Mouse (Mus musculus): ENCODE results near the gene Myo1b. TPM values are rescaled to one million over a fixed set of nuclear protein-coding genes. Genes with fewer than 3 reads are reported as not detected.

Gene Myo1b
- polyA plus RNA-seq, 1 experiment from 2014 or later: 112 TPM

- peak; percentile 64 for ATAC-seq (ENCODE audit: insufficient read depth, low FRiP score, low TSS enrichment)
- 51% methylated on average over 9 of the region's 9 CpGs for WGBS
- no peak overlapping the region for H3K27ac ChIP-seq (ENCODE audit: low read depth, low read length)
These were observed 27.6 kb downstream of the Myo1b start for GRCm38 (mm10) chr1:51888046-51888813.

GRCm38 (mm10) chr1:51885356-51885983 lies 30.4 kb downstream of the Myo1b start:
- no peaks in the 10 kb centered on the region for H3K27me3 ChIP-seq (ENCODE audit: control insufficient read depth, insufficient read depth, low read length)
- ATAC-seq (ENCODE audit: insufficient read depth, low FRiP score, low TSS enrichment) (no peak), DNase-seq (ENCODE audit: low spot score) (no peak)
- H3K4me3 ChIP-seq (ENCODE audit: low read depth, low read length): no peak overlapping the region
- H3K9ac ChIP-seq (ENCODE audit: low read length): no peak overlapping the region
- H3K4me1 ChIP-seq (ENCODE audit: control insufficient read depth, insufficient read depth, low read length): peaks cover 10% of the 10 kb centered on the region; the same call in 1 of the 2 replicates
- H3K9me3 ChIP-seq (ENCODE audit: control insufficient read depth, low read length): no peaks in the 10 kb centered on the region
- H3K4me2 ChIP-seq (ENCODE audit: low read depth): no peak overlapping the region
- no peaks in the 10 kb centered on the region for H3K36me3 ChIP-seq (ENCODE audit: control insufficient read depth, insufficient read depth, low read length)
- 91% methylated on average over 8 of the region's 8 CpGs for WGBS
- no peak overlapping the region for H3K27ac ChIP-seq (ENCODE audit: low read depth, low read length)

More at GRCm38 (mm10) chr1:51888046-51888813, 27.6 kb downstream of the Myo1b start:
- H3K4me3 ChIP-seq (ENCODE audit: low read depth, low read length): no peak overlapping the region
- peak; percentile 29 for DNase-seq (ENCODE audit: low spot score)
- no peak overlapping the region for H3K4me2 ChIP-seq (ENCODE audit: low read depth)
- no peaks in the 10 kb centered on the region for H3K27me3 ChIP-seq (ENCODE audit: control insufficient read depth, insufficient read depth, low read length)
- H3K4me1 ChIP-seq (ENCODE audit: control insufficient read depth, insufficient read depth, low read length): peaks cover 10% of the 10 kb centered on the region; the same call in 1 of the 2 replicates
- no peaks in the 10 kb centered on the region for H3K36me3 ChIP-seq (ENCODE audit: control insufficient read depth, insufficient read depth, low read length)
- H3K9ac ChIP-seq (ENCODE audit: low read length): no peak overlapping the region
- no peaks in the 10 kb centered on the region for H3K9me3 ChIP-seq (ENCODE audit: control insufficient read depth, low read length)

GRCm38 (mm10) chr1:51883211-51883610 lies 32.7 kb downstream of the Myo1b start:
- Histone ChIP-seq H3K27ac (ENCODE audit: low read depth, low read length) (no peak overlapping the region), H3K9ac (ENCODE audit: low read length) (no peak overlapping the region), H3K4me3 (ENCODE audit: low read depth, low read length) (no peak overlapping the region), H3K4me1 (ENCODE audit: control insufficient read depth, insufficient read depth, low read length) (peaks cover 14% of the 10 kb centered on the region), H3K36me3 (ENCODE audit: control insufficient read depth, insufficient read depth, low read length) (no peaks in the 10 kb centered on the region), H3K27me3 (ENCODE audit: control insufficient read depth, insufficient read depth, low read length) (no peaks in the 10 kb centered on the region), H3K4me2 (ENCODE audit: low read depth) (no peak overlapping the region), H3K9me3 (ENCODE audit: control insufficient read depth, low read length) (no peaks in the 10 kb centered on the region)
- DNase-seq (ENCODE audit: low spot score): no peak
- no peak for ATAC-seq (ENCODE audit: insufficient read depth, low FRiP score, low TSS enrichment)
- 98% methylated on average over 2 of the region's 2 CpGs for WGBS

GRCm38 (mm10) chr1:51882752-51883151 lies 33.1 kb downstream of the Myo1b start:
- Histone ChIP-seq H3K36me3 (ENCODE audit: control insufficient read depth, insufficient read depth, low read length) (no peaks in the 10 kb centered on the region), H3K9ac (ENCODE audit: low read length) (no peak overlapping the region), H3K27me3 (ENCODE audit: control insufficient read depth, insufficient read depth, low read length) (no peaks in the 10 kb centered on the region), H3K4me3 (ENCODE audit: low read depth, low read length) (no peak overlapping the region), H3K9me3 (ENCODE audit: control insufficient read depth, low read length) (no peaks in the 10 kb centered on the region), H3K27ac (ENCODE audit: low read depth, low read length) (no peak overlapping the region), H3K4me1 (ENCODE audit: control insufficient read depth, insufficient read depth, low read length) (peaks cover 11% of the 10 kb centered on the region), H3K4me2 (ENCODE audit: low read depth) (no peak overlapping the region)
- no peak for ATAC-seq (ENCODE audit: insufficient read depth, low FRiP score, low TSS enrichment)
- WGBS: 95% methylated on average over 10 of the region's 10 CpGs
- no peak for DNase-seq (ENCODE audit: low spot score)

GRCm38 (mm10) chr1:51879927-51880814 lies 35.7 kb downstream of the Myo1b start:
- DNase-seq (ENCODE audit: low spot score) (no peak), ATAC-seq (ENCODE audit: insufficient read depth, low FRiP score, low TSS enrichment) (no peak)
- Histone ChIP-seq H3K9ac (ENCODE audit: low read length) (no peak overlapping the region), H3K36me3 (ENCODE audit: control insufficient read depth, insufficient read depth, low read length) (no peaks in the 10 kb centered on the region), H3K4me3 (ENCODE audit: low read depth, low read length) (no peak overlapping the region), H3K27ac (ENCODE audit: low read depth, low read length) (no peak overlapping the region), H3K9me3 (ENCODE audit: control insufficient read depth, low read length) (no peaks in the 10 kb centered on the region), H3K4me1 (ENCODE audit: control insufficient read depth, insufficient read depth, low read length) (peaks cover 6% of the 10 kb centered on the region), H3K4me2 (ENCODE audit: low read depth) (no peak overlapping the region), H3K27me3 (ENCODE audit: control insufficient read depth, insufficient read depth, low read length) (no peaks in the 10 kb centered on the region)
- WGBS: 61% methylated on average over 12 of the region's 12 CpGs

- DNase-seq (ENCODE audit: low spot score) (peak; percentile 33), ATAC-seq (ENCODE audit: insufficient read depth, low FRiP score, low TSS enrichment) (no peak)
- no peaks in the 10 kb centered on the region for H3K36me3 ChIP-seq (ENCODE audit: control insufficient read depth, insufficient read depth, low read length)
- no peak overlapping the region for H3K9ac ChIP-seq (ENCODE audit: low read length)
- no peak overlapping the region for H3K4me2 ChIP-seq (ENCODE audit: low read depth)
- peaks cover 6% of the 10 kb centered on the region for H3K4me1 ChIP-seq (ENCODE audit: control insufficient read depth, insufficient read depth, low read length)
- no peaks in the 10 kb centered on the region for H3K27me3 ChIP-seq (ENCODE audit: control insufficient read depth, insufficient read depth, low read length)
- no peaks in the 10 kb centered on the region for H3K9me3 ChIP-seq (ENCODE audit: control insufficient read depth, low read length)
- H3K4me3 ChIP-seq (ENCODE audit: low read depth, low read length): no peak overlapping the region
- WGBS: 7% methylated on average over 9 of the region's 9 CpGs
- H3K27ac ChIP-seq (ENCODE audit: low read depth, low read length): no peak overlapping the region
These were observed 36.5 kb downstream of the Myo1b start for GRCm38 (mm10) chr1:51879333-51879770.

- Histone ChIP-seq H3K9ac (ENCODE audit: low read length) (no peak overlapping the region), H3K27me3 (ENCODE audit: control insufficient read depth, insufficient read depth, low read length) (no peaks in the 10 kb centered on the region)
- WGBS: 92% methylated on average over 15 of the region's 15 CpGs
These were observed 40.2 kb downstream of the Myo1b start for GRCm38 (mm10) chr1:51875462-51876225.

More at GRCm38 (mm10) chr1:51875462-51876225, 40.2 kb downstream of the Myo1b start:
- ATAC-seq (ENCODE audit: insufficient read depth, low FRiP score, low TSS enrichment) (no peak), DNase-seq (ENCODE audit: low spot score) (no peak)
- Histone ChIP-seq H3K36me3 (ENCODE audit: control insufficient read depth, insufficient read depth, low read length) (no peaks in the 10 kb centered on the region), H3K9me3 (ENCODE audit: control insufficient read depth, low read length) (no peaks in the 10 kb centered on the region), H3K4me2 (ENCODE audit: low read depth) (no peak overlapping the region), H3K27ac (ENCODE audit: low read depth, low read length) (no peak overlapping the region), H3K4me1 (ENCODE audit: control insufficient read depth, insufficient read depth, low read length) (peaks cover 6% of the 10 kb centered on the region), H3K4me3 (ENCODE audit: low read depth, low read length) (no peak overlapping the region)
